Mouse (Mus musculus) ES-Bruce4 (cell line): ENCODE results near the gene Aktip. TPM values are rescaled to one million over a fixed set of nuclear protein-coding genes. Genes with fewer than 3 reads are reported as not detected.
A peak's percentile ranks its signal among the peaks of the same experiment; 100 is the strongest.

Source experiments
- H3K27ac ChIP-seq: 2 replicates; pipeline ENCODE4 v1.5.1; 2012; ENCODE audit warnings: low read length, inconsistent platforms; ENCODE audit not compliant: insufficient read depth
- H3K27me3 ChIP-seq: 2 replicates; pipeline ENCODE4 v1.6.1; 2012; ENCODE audit warnings: mild to moderate bottlenecking, low read length, inconsistent platforms; ENCODE audit not compliant: control insufficient read depth, poor library complexity, insufficient read depth, severe bottlenecking
- H3K36me3 ChIP-seq: 2 replicates; pipeline ENCODE4 v1.6.1; 2012; ENCODE audit warnings: inconsistent platforms, mild to moderate bottlenecking, low read length, moderate library complexity; ENCODE audit not compliant: control insufficient read depth, poor library complexity, insufficient read depth, severe bottlenecking
- H3K4me1 ChIP-seq: one replicate; pipeline ENCODE4 v1.8.1; 2011; ENCODE audit warnings: low read length; ENCODE audit not compliant: control insufficient read depth, insufficient read depth
- H3K4me3 ChIP-seq: 2 replicates; pipeline ENCODE4 v1.5.1; 2011; ENCODE audit warnings: low read depth, mild to moderate bottlenecking, low read length
- H3K9ac ChIP-seq: 2 replicates; pipeline ENCODE4 v1.6.1; 2012; ENCODE audit warnings: low read depth, mild to moderate bottlenecking, inconsistent platforms; ENCODE audit not compliant: poor library complexity, severe bottlenecking
- H3K9me3 ChIP-seq: replicated peaks from 2 replicates; pipeline ENCODE4 v1.6.1; 2012; ENCODE audit warnings: mild to moderate bottlenecking, low read length, inconsistent platforms; ENCODE audit not compliant: control insufficient read depth, poor library complexity, insufficient read depth, severe bottlenecking
- CTCF ChIP-seq: IDR thresholded peaks from one replicate; pipeline ENCODE4 v1.8.1; 2011; ENCODE audit warnings: low read depth, low read length
- EP300 ChIP-seq: IDR thresholded peaks from 2 replicates; pipeline ENCODE4 v1.6.1; 2011; ENCODE audit warnings: low read depth, low read length; ENCODE audit not compliant: insufficient read depth
- POLR2A ChIP-seq: IDR thresholded peaks from one replicate; pipeline ENCODE4 v1.8.1; 2011; ENCODE audit warnings: low read length; ENCODE audit not compliant: insufficient read depth
- polyA plus RNA-seq: library from polyadenylated mRNA; stranded (reverse); fragments of >200 nt; gene quantifications from 2 replicates; pipeline ENCODE4 v1.2.4, GENCODE M21; 2011; ENCODE audit warnings: low read depth; ENCODE audit not compliant: missing spikeins, insufficient read depth, insufficient read length

Aktip gene
- polyA plus RNA-seq, 1 experiment = 74.4 TPM

DNA sequence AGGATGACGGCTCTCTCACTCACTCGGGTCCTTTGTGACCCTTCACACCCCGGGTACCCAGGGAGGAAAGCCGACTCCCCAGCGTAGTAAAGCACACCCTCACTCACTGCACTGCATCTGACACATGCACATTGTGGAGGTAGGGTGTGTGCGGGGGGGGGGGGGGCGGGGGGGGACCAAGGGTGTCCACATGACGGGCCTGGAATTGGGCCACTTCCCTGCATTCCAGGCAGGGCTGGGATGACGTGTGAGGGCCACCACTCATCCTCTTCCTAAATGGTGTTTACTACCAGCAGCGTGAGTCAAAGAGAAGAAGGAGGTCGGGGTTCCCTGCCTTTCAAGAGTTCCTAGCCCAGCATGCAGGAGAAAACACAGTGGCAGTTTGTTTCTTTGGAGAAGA, 11.6 kb downstream of the Aktip start:
- Histone ChIP-seq H3K27me3 (no peaks in the 10 kb centered on the region; the same call in 1 of the 2 replicates), H3K4me1 (no peaks in the 10 kb centered on the region), H3K27ac (no peak overlapping the region), H3K9ac (no peak overlapping the region), H3K4me3 (no peak overlapping the region), H3K9me3 (no peaks in the 10 kb centered on the region), H3K36me3 (no peaks in the 10 kb centered on the region)
- TF ChIP-seq EP300 = no peak

DNA sequence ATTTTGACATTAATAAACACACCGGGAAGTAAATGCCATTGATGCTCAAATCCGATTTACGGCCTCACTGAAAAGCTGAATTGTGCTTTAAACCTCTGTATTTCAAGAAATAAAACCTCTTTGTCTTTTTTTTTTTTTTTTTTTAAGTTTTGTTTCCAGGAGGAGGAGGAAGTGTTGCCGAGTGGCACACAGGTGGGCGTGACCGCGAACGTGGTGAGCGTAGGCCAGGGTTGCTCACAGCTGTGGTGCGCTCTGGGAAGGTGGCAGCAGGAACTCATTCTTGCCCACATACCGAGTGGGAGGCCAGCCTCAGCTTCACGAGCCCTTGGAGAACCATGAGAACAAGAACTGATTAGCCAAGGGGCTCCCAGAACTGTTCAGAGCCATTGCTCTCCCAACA, 13.4 kb downstream of the Aktip start:
- H3K9me3 ChIP-seq = no peaks in the 10 kb centered on the region
- H3K36me3 ChIP-seq = no peaks in the 10 kb centered on the region
- TF ChIP-seq EP300 = no peak
- no peak for TF ChIP-seq POLR2A
- TF ChIP-seq CTCF = no peak
- no peaks in the 10 kb centered on the region for H3K4me1 ChIP-seq
- H3K27me3 ChIP-seq = no peaks in the 10 kb centered on the region; the same call in 1 of the 2 replicates
- H3K4me3 ChIP-seq = no peak overlapping the region
- H3K27ac ChIP-seq = no peak overlapping the region
- H3K9ac ChIP-seq = no peak overlapping the region

DNA sequence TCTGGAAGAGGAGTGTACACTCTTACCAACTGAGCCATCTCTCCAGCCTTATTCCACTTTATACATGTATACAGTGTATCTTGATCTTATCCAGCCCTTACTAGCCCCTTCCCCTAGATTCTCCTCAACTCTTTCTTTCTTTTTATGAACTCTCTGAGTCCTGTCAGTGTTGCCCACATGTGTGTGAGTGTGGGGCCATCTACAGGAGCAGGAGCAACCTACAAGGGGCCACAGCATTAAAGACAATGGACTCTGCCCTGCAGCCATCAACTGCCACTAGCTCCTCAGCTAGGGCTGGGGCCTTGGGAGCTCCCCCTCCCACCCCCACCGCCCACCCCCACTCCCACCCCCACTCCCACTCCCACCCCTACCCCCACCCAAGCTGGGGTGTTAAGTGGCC, 22.1 kb downstream of the Aktip start:
- Histone ChIP-seq H3K4me1 (no peaks in the 10 kb centered on the region), H3K27me3 (no peaks in the 10 kb centered on the region), H3K9ac (no peak overlapping the region), H3K36me3 (no peaks in the 10 kb centered on the region), H3K9me3 (no peaks in the 10 kb centered on the region), H3K27ac (no peak overlapping the region), H3K4me3 (no peak overlapping the region)
- peak; percentile 7 for TF ChIP-seq CTCF
- no peak for TF ChIP-seq POLR2A

DNA sequence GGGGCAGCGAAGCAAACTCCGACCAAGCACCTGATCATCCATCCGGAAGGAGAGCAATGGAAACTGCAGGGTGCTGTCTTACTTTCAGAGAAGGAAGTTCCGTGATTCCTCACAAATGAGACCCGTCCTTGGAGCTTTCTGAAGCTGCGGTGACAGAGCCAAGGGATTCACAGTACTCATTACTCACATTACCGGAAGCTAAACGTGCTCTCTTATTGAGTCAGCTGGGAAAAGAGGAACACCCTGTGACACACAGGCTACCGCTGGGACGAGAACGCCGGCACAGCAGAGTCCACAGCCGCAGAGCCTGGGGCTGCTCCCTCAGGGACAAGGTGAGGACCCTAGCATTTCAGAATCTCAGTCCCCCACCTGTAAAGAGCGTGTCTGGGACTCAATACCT, 23.6 kb downstream of the Aktip start:
- no peaks in the 10 kb centered on the region for H3K36me3 ChIP-seq
- H3K27ac ChIP-seq = no peak overlapping the region
- H3K27me3 ChIP-seq = no peaks in the 10 kb centered on the region
- no peak overlapping the region for H3K9ac ChIP-seq
- TF ChIP-seq POLR2A (no peak), CTCF (no peak), EP300 (no peak)
- H3K4me3 ChIP-seq = no peak overlapping the region
- H3K9me3 ChIP-seq = no peaks in the 10 kb centered on the region
- no peaks in the 10 kb centered on the region for H3K4me1 ChIP-seq

DNA sequence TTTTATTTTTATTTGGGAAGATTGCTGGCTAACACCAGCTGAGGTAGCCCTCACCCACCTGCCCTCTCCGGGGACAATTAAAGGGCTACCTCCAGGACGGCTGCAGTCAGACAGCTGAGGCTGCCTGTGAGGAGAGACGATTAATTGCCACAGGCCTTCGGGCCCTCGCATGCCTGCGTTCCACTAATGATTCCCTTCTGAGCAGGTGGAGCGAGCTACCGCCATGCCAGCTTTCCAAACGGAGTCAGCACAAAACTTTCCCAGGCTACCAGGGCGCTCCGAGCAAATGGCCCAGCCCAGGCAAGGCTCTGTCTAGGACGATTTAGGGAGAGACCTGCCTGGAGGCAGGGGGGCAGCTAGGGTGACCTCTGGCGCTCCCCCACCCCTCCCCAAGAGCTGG, 28.2 kb downstream of the Aktip start:
- Histone ChIP-seq H3K27me3 (no peaks in the 10 kb centered on the region), H3K4me3 (no peak overlapping the region), H3K36me3 (no peaks in the 10 kb centered on the region), H3K27ac (no peak overlapping the region), H3K4me1 (no peaks in the 10 kb centered on the region), H3K9ac (no peak overlapping the region), H3K9me3 (no peaks in the 10 kb centered on the region)
- TF ChIP-seq EP300 = no peak
- no peak for TF ChIP-seq CTCF
- no peak for TF ChIP-seq POLR2A

DNA sequence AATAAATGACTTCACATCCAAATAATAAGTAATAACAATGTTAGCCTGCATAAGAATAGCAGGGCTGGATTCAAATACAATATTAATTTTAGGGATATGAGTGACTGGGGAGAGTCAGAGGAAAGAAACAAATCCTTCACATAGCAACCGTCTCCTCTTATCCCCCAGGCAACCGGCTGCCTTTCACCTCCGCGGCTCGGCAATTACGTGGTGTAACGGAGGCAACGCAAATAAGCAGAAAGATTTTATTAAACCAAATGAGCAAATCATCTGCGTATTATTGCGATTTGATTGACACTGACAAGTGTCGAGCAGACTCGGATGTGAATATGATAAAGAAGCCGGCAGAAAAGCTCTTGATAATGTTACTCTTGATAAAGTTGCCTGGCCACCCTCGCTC, 28.9 kb downstream of the Aktip start:
- Histone ChIP-seq H3K36me3 (no peaks in the 10 kb centered on the region), H3K9ac (no peak overlapping the region), H3K27ac (no peak overlapping the region), H3K27me3 (no peaks in the 10 kb centered on the region), H3K4me3 (no peak overlapping the region), H3K4me1 (no peaks in the 10 kb centered on the region), H3K9me3 (no peaks in the 10 kb centered on the region)
- TF ChIP-seq CTCF (no peak), POLR2A (no peak), EP300 (no peak)

DNA sequence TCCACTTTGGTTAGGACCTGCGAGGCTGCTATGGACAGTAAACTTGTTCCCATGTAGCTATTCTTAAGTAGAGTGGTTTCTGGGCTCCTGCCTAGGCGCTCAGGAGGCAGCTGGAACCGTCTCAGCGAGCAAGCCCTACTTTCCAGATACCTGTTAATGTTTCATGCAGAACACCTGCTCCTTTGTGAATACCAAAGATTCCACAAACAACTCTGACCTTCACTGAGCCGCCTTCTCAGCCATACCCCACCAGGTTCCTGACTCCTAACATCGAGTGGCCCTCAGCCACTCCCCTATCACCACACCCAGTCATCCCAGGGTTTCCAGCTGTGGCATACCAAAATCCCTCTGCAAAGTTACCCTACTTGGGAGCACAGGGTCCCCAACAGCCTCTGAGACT, 29.6 kb downstream of the Aktip start:
- no peak overlapping the region for H3K27ac ChIP-seq
- no peak overlapping the region for H3K9ac ChIP-seq
- H3K27me3 ChIP-seq = no peaks in the 10 kb centered on the region
- H3K4me1 ChIP-seq = no peaks in the 10 kb centered on the region
- H3K9me3 ChIP-seq = peaks cover 6% of the 10 kb centered on the region
- H3K4me3 ChIP-seq = no peak overlapping the region
- H3K36me3 ChIP-seq = no peaks in the 10 kb centered on the region
- no peak for TF ChIP-seq POLR2A
- TF ChIP-seq EP300 = no peak
- TF ChIP-seq CTCF = no peak
